Mouse (Mus musculus) cerebellum, adult 2 months (tissue): ENCODE measurements at regions not wholly inside any gene's neighbourhood (a gene's known extent, or its start where the extent isn't known, plus 50 kb on each side); places are given as distances from the start of the nearest gene placed in this dataset.
A peak's percentile ranks its signal among the peaks of the same experiment; 100 is the strongest.

ENCODE experiments used
- DNase-seq, 2 experiments: peaks; one replicate each; pipeline ENCODE4 v3.0.0; 2021
- H3K27ac ChIP-seq: fragments of 200-500 bp; 2 replicates; pipeline ENCODE4 v1.5.1; 2012; ENCODE audit warnings: low read length, control low read depth, inconsistent platforms; ENCODE audit not compliant: insufficient read depth
- H3K27me3 ChIP-seq: fragments of 200-500 bp; 2 replicates; pipeline ENCODE4 v1.6.1; 2012; ENCODE audit warnings: inconsistent platforms, mild to moderate bottlenecking, low read length, moderate library complexity; ENCODE audit not compliant: control insufficient read depth, insufficient read depth
- H3K4me1 ChIP-seq: fragments of 200-500 bp; 2 replicates; pipeline ENCODE4 v1.6.1; 2011; ENCODE audit warnings: low read length; ENCODE audit not compliant: control insufficient read depth, insufficient read depth
- H3K4me3 ChIP-seq: fragments of 200-500 bp; replicated peaks from 2 replicates; pipeline ENCODE3; 2011; ENCODE audit warnings: mild to moderate bottlenecking, low read depth, low read length, control low read depth; ENCODE audit not compliant: insufficient read depth
- CTCF ChIP-seq: fragments of 200-500 bp; IDR thresholded peaks from 2 replicates; pipeline ENCODE4 v1.5.1; 2011; ENCODE audit warnings: low read depth, mild to moderate bottlenecking, control low read depth, low read length, moderate library complexity, borderline replicate concordance; ENCODE audit not compliant: insufficient read depth
- POLR2A ChIP-seq: fragments of 200-500 bp; IDR thresholded peaks from 2 replicates; pipeline ENCODE4 v1.6.1; 2011; ENCODE audit warnings: low read length, control low read depth, borderline replicate concordance; ENCODE audit not compliant: insufficient read depth
- WGBS: fragments of 180-500 bp; shearing (Covaris S2); methylation state at CpG from one replicate; pipeline ENCODE4 v1.1.7; 2018; 5-methylcytosine and 5-hydroxymethylcytosine counted together

DNA sequence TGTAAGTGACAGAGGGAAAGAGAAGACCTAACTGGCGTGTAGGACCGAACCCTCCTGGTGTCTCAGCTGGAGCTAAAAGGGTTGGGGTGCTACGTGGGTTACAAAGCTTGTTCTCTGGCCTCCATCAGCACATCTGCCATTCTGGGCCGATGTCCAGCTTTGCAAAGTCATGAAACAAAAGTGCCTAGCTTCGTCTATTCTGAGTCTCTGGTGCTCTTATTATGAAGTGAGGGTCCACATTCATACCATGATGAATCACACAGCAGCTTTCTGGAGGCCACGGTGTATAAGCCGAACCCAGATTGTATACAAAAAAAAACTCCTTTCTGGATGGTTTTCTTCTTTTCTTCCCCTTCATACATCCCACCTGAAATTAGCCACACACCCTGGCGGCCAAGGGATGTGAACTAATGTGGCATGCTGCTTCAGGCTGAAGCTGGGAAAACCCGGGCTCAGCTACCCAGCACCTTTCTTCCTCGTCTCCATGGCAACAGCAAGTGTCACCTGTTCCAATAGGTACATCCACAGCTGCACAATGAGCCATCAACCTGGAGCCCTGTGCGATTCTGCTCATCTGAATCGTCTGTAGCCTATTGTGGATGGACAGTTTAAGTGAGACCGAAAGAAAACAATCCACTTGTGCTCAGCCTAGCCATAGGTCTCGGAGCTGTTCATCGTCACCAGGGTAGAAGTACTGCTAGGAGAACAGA is 89.5 kb upstream of the Cbln4 start:
- no peak for TF ChIP-seq CTCF
- TF ChIP-seq POLR2A = no peak
- H3K27me3 ChIP-seq = no peaks in the 10 kb centered on the region
- no peak overlapping the region for H3K27ac ChIP-seq
- H3K4me3 ChIP-seq = no peak overlapping the region
- no peaks in the 10 kb centered on the region for H3K4me1 ChIP-seq
- WGBS = 34% methylated on average over 15 of the region's 15 CpGs
- DNase-seq = no peak

DNA sequence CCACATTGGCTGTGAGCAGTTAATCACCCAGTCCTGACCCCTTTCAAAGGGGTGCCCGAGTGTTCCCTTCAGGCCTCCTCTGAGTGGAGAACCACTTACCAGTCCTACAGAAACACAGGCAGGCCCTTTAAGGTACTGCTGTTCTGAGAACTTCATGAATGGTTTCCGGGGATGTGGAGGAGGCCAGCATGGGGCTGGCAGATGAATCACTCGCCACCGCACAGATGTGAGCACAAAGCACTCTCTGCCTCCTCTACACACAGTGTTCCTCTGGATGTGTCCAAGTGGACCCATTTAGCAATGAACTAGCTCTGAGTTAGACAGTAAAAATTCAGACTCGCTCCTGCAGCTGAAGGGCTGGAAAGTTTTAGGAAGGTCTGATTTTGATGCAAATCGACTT is 96.8 kb upstream of the Cbln4 start:
- no peak for DNase-seq
- no peak overlapping the region for H3K4me3 ChIP-seq
- H3K27me3 ChIP-seq = no peaks in the 10 kb centered on the region
- TF ChIP-seq POLR2A (no peak), CTCF (no peak)
- H3K4me1 ChIP-seq = no peaks in the 10 kb centered on the region
- WGBS = 45% methylated on average over 6 of the region's 6 CpGs
- H3K27ac ChIP-seq = no peak overlapping the region

DNA sequence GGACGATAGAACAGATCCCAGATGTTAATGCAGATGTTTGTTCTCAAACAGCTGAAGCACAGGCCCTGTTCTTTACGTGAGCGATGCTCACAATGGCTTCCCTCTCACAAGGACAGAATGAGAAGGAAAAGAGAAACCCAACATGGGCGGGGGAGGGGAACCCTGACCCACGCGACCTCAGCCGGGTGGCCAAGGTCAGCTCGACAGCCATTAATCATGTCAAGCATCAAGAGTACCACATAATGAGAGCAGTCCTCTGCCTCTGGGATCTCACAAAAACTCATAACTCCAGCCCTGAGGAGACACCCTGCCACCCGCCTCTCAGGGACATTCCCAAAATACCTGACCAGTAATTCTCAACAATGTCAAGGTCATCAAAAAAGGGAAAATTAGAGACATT is 100.0 kb upstream of the Cbln4 start:
- TF ChIP-seq CTCF (no peak), POLR2A (no peak)
- no peaks in the 10 kb centered on the region for H3K27me3 ChIP-seq
- 81% methylated on average over 9 of the region's 9 CpGs for WGBS
- no peak for DNase-seq
- no peaks in the 10 kb centered on the region for H3K4me1 ChIP-seq
- H3K4me3 ChIP-seq = no peak overlapping the region
- no peak overlapping the region for H3K27ac ChIP-seq

DNA sequence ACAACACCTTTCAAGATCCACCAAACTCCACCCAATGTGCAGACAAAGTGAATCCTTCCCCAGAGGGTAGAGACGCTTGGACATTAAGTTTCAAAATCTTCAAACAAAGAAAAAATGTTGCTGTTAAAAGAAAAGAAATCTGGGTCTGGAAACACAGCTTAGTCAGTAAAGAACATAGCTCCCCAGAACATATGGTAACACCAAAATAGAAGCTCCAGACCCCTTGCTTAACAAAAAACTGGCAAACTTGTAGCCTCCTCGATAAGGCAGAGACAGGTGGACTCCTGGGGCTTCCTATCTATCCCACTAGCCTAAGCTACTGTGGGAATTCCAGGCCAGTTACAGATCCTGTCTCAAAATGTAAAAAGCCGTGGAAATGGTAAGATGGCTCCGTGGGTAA is 99.6 kb upstream of the Mc3r start:
- DNase-seq = no peak
- Histone ChIP-seq H3K4me3 (no peak overlapping the region), H3K4me1 (no peaks in the 10 kb centered on the region), H3K27me3 (no peaks in the 10 kb centered on the region), H3K27ac (no peak overlapping the region)
- TF ChIP-seq CTCF (no peak), POLR2A (no peak)
- WGBS = 85% methylated on average over 4 of the region's 4 CpGs

DNA sequence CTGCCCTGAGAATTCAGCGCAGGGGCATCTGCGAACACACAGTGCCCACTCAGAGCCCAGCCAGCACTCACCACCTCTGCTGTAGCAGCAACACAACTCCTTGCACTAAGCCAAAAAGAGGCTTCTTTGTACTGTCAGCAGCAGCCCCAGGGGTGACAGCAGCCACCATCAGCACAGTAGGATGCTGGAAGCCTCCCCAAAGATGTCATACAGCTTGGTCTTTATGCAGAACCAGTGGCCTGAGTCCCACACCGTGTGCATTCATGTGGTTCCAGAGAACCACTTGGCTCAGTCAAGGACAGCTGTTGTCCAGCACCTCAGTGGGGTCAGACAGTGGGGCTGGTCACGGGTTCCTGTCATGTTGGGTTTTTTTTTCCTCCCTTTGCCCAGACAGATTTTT is 98.6 kb upstream of the Mc3r start:
- Histone ChIP-seq H3K4me1 (no peaks in the 10 kb centered on the region), H3K27me3 (no peaks in the 10 kb centered on the region), H3K4me3 (no peak overlapping the region), H3K27ac (no peak overlapping the region)
- peak in 1 of 2 experiments; percentile 6 for DNase-seq
- TF ChIP-seq CTCF (no peak), POLR2A (no peak)
- 7% methylated on average over 4 of the region's 4 CpGs for WGBS

DNA sequence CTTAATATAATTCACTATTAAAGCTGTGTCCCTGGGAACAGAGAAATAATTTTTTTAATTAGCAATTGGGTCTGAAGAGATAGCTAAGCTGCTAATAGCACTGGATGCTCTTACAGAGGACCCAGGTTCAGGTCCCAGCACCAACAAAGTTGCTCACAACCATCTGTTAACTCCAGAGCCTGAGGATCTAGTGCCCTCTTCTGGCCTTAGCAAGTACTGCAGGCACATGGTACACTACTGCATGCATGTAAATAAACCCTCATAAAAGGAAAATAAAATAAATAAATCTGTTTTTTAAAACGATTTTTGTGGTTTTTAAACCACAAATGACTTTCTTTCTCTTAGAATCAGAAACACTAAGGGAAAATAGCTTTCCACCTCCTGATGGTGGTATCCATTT is 97.4 kb upstream of the Mc3r start:
- TF ChIP-seq POLR2A = no peak
- no peak for TF ChIP-seq CTCF

DNA sequence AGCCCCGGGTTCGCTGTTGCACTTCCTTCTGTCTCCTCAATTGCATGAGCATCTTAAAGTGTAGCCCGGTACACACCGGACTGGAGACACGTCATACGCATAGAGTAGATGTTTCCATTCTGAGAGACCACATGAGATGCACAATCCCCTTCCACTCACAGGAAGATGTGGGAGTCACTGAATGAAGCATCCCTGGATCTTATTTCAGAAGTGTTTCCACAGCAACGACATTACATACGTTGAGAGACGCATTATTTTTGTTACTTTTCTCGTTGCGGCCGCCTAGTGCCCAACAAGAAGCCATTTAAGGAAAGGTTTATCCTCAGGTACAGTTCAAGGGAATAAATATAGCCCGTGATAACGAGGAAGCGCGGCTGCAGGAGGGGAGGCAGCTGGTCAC is 88.4 kb upstream of the Mc3r start:
- TF ChIP-seq CTCF (no peak), POLR2A (no peak)
- WGBS = 93% methylated on average over 16 of the region's 16 CpGs
- no peak for DNase-seq
- Histone ChIP-seq H3K27me3 (no peaks in the 10 kb centered on the region), H3K4me3 (no peak overlapping the region), H3K27ac (no peak overlapping the region), H3K4me1 (no peaks in the 10 kb centered on the region)

More for the DNA sequence above, 97.4 kb upstream of the Mc3r start:
- H3K4me1 ChIP-seq = no peaks in the 10 kb centered on the region
- no peak overlapping the region for H3K27ac ChIP-seq
- H3K4me3 ChIP-seq = no peak overlapping the region
- no peaks in the 10 kb centered on the region for H3K27me3 ChIP-seq
- no peak for DNase-seq
- WGBS = 79% methylated on average over 1 of the region's 1 CpGs

DNA sequence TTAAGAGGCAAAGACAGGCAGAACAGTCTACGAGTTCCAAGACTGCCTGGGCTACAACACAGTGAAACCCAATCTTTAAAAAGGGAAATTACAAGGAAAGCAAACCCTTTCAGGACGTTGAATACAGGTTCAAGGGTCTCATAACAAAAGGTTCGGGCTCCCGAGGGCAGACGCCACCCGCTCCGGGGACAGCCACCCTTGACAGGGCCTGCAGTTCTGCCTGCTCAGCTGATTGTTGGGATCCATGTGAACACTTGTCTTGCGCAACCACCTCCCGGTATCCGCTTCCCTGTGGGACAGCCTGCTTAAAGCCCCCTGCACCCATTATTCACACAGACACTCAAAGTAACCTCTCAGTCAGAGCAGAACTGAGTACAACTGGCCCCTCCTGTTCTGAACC is 70.9 kb upstream of the Mc3r start:
- WGBS = 89% methylated on average over 10 of the region's 10 CpGs
- no peak overlapping the region for H3K4me3 ChIP-seq
- H3K27me3 ChIP-seq = no peaks in the 10 kb centered on the region
- H3K4me1 ChIP-seq = no peaks in the 10 kb centered on the region
- TF ChIP-seq CTCF = no peak
- no peak for TF ChIP-seq POLR2A
- H3K27ac ChIP-seq = no peak overlapping the region
- no peak for DNase-seq
